30 mouse cellular contexts compared by ENCODE assay signal in genomic region chrX:37809396-37809795, GRCm38 (mm10). TPM values are rescaled to one million over a fixed set of nuclear protein-coding genes. Genes with fewer than 3 reads are reported as not detected.
DNase-seq lines count a peak whose midpoint lies in the region; TF ChIP-seq lines count a peak whose summit lies in the region.
"Had no signal": no experiment of that assay in that cellular context is flagged by ENCODE, and none has a peak within 500 bp of the region (broad histone marks: within the 10 kb centered on the region; RNA-seq: fewer than 3 reads in every experiment).

No protein-coding gene starts in this region.

- TF ChIP-seq CTCF in heart, adult 2 months (IDR thresholded peaks at IDR 0.05): peak; percentile 19; the same call in 1 of the 2 replicates

- no peak for TF ChIP-seq EP300 in heart, adult 2 months (IDR thresholded peaks at IDR 0.05; ENCODE audit: insufficient read depth, low read depth, low read length)

- WGBS in heart, adult 2 months: 73% methylated on average over 2 of the region's 2 CpGs
- WGBS in heart, embryonic 10.5 days: 71% methylated on average over 2 of the region's 2 CpGs

- no peak overlapping the region for H3K4me3 ChIP-seq in heart, adult 2 months
- no peak overlapping the region for H3K4me3 ChIP-seq in heart, embryonic 10.5 days
- H3K4me3 ChIP-seq: embryonic facial prominence, embryonic 12.5 days; heart, embryonic 13.5 days; hindbrain, embryonic 12.5 days had no signal

- no peak for TF ChIP-seq POLR2A in heart, adult 2 months (IDR thresholded peaks at IDR 0.05; ENCODE audit: insufficient read depth, low read depth, low read length)

- no peak overlapping the region for H3K27ac ChIP-seq in heart, adult 2 months
- no peak overlapping the region for H3K27ac ChIP-seq in heart, embryonic 10.5 days
- H3K27ac ChIP-seq: embryonic facial prominence, embryonic 12.5 days; heart, embryonic 13.5 days; hindbrain, embryonic 12.5 days had no signal

- intact Hi-C loops in heart, adult 2 months (cut with DNase I): no loop called here

- H3K9ac ChIP-seq in heart, adult 2 months (ENCODE audit: low read depth, low read length): no peak overlapping the region
- H3K9ac ChIP-seq: embryonic facial prominence, embryonic 12.5 days; heart, embryonic 13.5 days; hindbrain, embryonic 12.5 days had no signal

- no peaks in the 10 kb centered on the region for H3K27me3 ChIP-seq in heart, adult 2 months (ENCODE audit: control insufficient read depth, insufficient read depth, low read length)
- H3K27me3 ChIP-seq in heart, embryonic 10.5 days (ENCODE audit: insufficient read depth, poor library complexity, severe bottlenecking): no peaks in the 10 kb centered on the region
- H3K27me3 ChIP-seq: embryonic facial prominence, embryonic 12.5 days; heart, embryonic 13.5 days; hindbrain, embryonic 12.5 days had no signal

- no peak for DNase-seq in heart, adult 2 months
- DNase-seq in heart, embryonic 10.5 days (ENCODE audit: low spot score): no peak
- DNase-seq in 3134 (ENCODE audit: extremely low read depth, insufficient read length, low spot score) (peak; percentile 18), A20 (ENCODE audit: low read depth, low spot score) (peak; percentile 10), R1 (ENCODE audit: low read depth, low spot score) (peak; percentile 56)
- no peak for DNase-seq in embryo, embryonic 9.5 days (ENCODE audit: extremely low spot score)
- no peak for DNase-seq in thymus, postnatal 0 days (ENCODE audit: low spot score)
- no peak for DNase-seq in frontal cortex, postnatal 10 days (ENCODE audit: low spot score in 2 of 2)
- DNase-seq: adrenal gland, postnatal 14 days; cerebellum, adult 18-20 months; cerebellum, adult 9-11 months; gastrocnemius, postnatal 10 days; heart, adult 18-20 months; heart, postnatal 10 days; heart, postnatal 4 days; kidney, adult 18-20 months had no signal

- H3K79me2 ChIP-seq in heart, adult 2 months (replicated peaks; ENCODE audit: control insufficient read depth, insufficient read depth, low read length): no peaks in the 10 kb centered on the region

- no peaks in the 10 kb centered on the region for H3K9me3 ChIP-seq in heart, embryonic 10.5 days
- H3K9me3 ChIP-seq: embryonic facial prominence, embryonic 12.5 days; G1E; heart, embryonic 13.5 days; hindbrain, embryonic 12.5 days had no signal

- no peaks in the 10 kb centered on the region for H3K4me1 ChIP-seq in heart, adult 2 months (ENCODE audit: control insufficient read depth, insufficient read depth, low read length)
- H3K4me1 ChIP-seq in heart, embryonic 10.5 days: no peaks in the 10 kb centered on the region
- H3K4me1 ChIP-seq: embryonic facial prominence, embryonic 12.5 days; heart, embryonic 13.5 days; hindbrain, embryonic 12.5 days had no signal

- no peaks in the 10 kb centered on the region for H3K36me3 ChIP-seq in heart, adult 2 months (ENCODE audit: control insufficient read depth, insufficient read depth, low read length)
- no peaks in the 10 kb centered on the region for H3K36me3 ChIP-seq in heart, embryonic 10.5 days
- H3K36me3 ChIP-seq: embryonic facial prominence, embryonic 12.5 days; G1E; heart, embryonic 13.5 days; hindbrain, embryonic 12.5 days had no signal

RNA-seq across cellular contexts. Expression of gene Rhox5, which starts 4.8 kb away (rescaled TPM):
- 1 to 10 TPM in 1 of 2 experiments, not detected in 1; 1.2 TPM for total RNA-seq in heart, adult 2 months (2021)
- polyA plus RNA-seq in heart, adult 2 months (2012; rRNA removed): 1.2 and 1.4 TPM in 2 replicates
- polyA plus RNA-seq in heart, embryonic 10.5 days (2016; fragmentation: Nextera tagmentation; extraction: Ambion mirVana): 14.2 and 15.1 TPM in 2 replicates
- polyA plus RNA-seq in thymus, postnatal 0 days (2015; fragmentation: Nextera tagmentation; extraction: Ambion mirVana): 0.85 and 1.6 TPM in 2 replicates
- total RNA-seq: adrenal gland, adult 18-20 months; adrenal gland, postnatal 14 days; gastrocnemius, postnatal 10 days; gastrocnemius, postnatal 4 days had no signal
- polyA plus RNA-seq: activated CD4-positive, CD25-positive, alpha-beta regulatory T cell, adult 4 months; forebrain, embryonic 16.5 days; inflammation-experienced regulatory T-cells, adult 6 months had no signal

RNA-seq across cellular contexts. Expression of gene Rhox6, which starts 17.3 kb away (rescaled TPM):
- not detected for total RNA-seq in heart, adult 2 months (2021)
- polyA plus RNA-seq in heart, adult 2 months (2012; rRNA removed): not detected in 2 replicates
- polyA plus RNA-seq in heart, embryonic 10.5 days (2016; fragmentation: Nextera tagmentation; extraction: Ambion mirVana): not detected in 2 replicates
- 0.17 TPM in 1 of 2 replicates, not detected in the other for polyA plus RNA-seq in thymus, postnatal 0 days (2015; fragmentation: Nextera tagmentation; extraction: Ambion mirVana)
- total RNA-seq: adrenal gland, adult 18-20 months; adrenal gland, postnatal 14 days; G1E; gastrocnemius, postnatal 10 days; gastrocnemius, postnatal 4 days; heart, adult 18-20 months; heart, postnatal 10 days; heart, postnatal 4 days had no signal
- polyA plus RNA-seq: activated CD4-positive, CD25-positive, alpha-beta regulatory T cell, adult 4 months; C2C12; embryonic facial prominence, embryonic 12.5 days; forebrain, embryonic 11.5 days; forebrain, embryonic 16.5 days; G1E; heart, embryonic 13.5 days; hindbrain, embryonic 12.5 days; hindbrain, embryonic 16.5 days; inflammation-experienced regulatory T-cells, adult 6 months; kidney, embryonic 14.5 days had no signal

RNA-seq across cellular contexts. Expression of gene Rhox7a, which starts 22.1 kb away (rescaled TPM):
- not detected for total RNA-seq in heart, adult 2 months (2021)
- polyA plus RNA-seq in heart, adult 2 months (2012; rRNA removed): not detected in 2 replicates
- polyA plus RNA-seq in heart, embryonic 10.5 days (2016; fragmentation: Nextera tagmentation; extraction: Ambion mirVana): not detected in 2 replicates
- polyA plus RNA-seq in thymus, postnatal 0 days (2015; fragmentation: Nextera tagmentation; extraction: Ambion mirVana): not detected in 2 replicates
- total RNA-seq: adrenal gland, adult 18-20 months; adrenal gland, postnatal 14 days; G1E; gastrocnemius, postnatal 10 days; gastrocnemius, postnatal 4 days; heart, adult 18-20 months; heart, postnatal 10 days; heart, postnatal 4 days had no signal
- polyA plus RNA-seq: activated CD4-positive, CD25-positive, alpha-beta regulatory T cell, adult 4 months; C2C12; embryonic facial prominence, embryonic 12.5 days; forebrain, embryonic 11.5 days; forebrain, embryonic 16.5 days; frontal cortex, adult 2 months; G1E; heart, embryonic 13.5 days; hindbrain, embryonic 12.5 days; hindbrain, embryonic 16.5 days; inflammation-experienced regulatory T-cells, adult 6 months; kidney, embryonic 14.5 days had no signal

Comparison
In these comparisons a context has a peak if more than half of its experiments do, and no peak if none do; other contexts are left out.
1. DNase-seq: peak in 3134 (single experiment), A20 (single experiment) and R1 (single experiment); none in heart, adult 2 months (0 of 2), heart, embryonic 10.5 days (single experiment), embryo, embryonic 9.5 days (single experiment), thymus, postnatal 0 days (single experiment) and frontal cortex, postnatal 10 days (0 of 2).